Mouse (Mus musculus) spleen, adult 18-20 months (tissue): ENCODE results near the gene Ushbp1.
"Not testable (repeated sequence)": the region's sequence is repeated elsewhere in the genome, so short reads cannot be mapped to it uniquely, and the experiment has no call there.

Experiments
- DNase-seq, 2 experiments: peaks; one replicate each; pipeline ENCODE4 v3.0.0; 2022; ENCODE audit warnings: mixed read lengths in 2 of 2

The Ushbp1 gene

GRCm38 (mm10) chr8:71395629-71396028, at the start of gene Ushbp1:
TSS of gene Ushbp1 (minus strand) at chr8:71395802.
- DNase-seq: peak; percentile 3 to 7

- no peak for DNase-seq
Observed at GRCm38 (mm10) chr8:71445096-71445495, 49.5 kb upstream of the Ushbp1 start.

GRCm38 (mm10) chr8:71441404-71441803, 45.8 kb upstream of the Ushbp1 start:
- peak in 1 of 2 experiments; percentile 35 for DNase-seq

- no peak for DNase-seq
Observed at GRCm38 (mm10) chr8:71437041-71437440, 41.4 kb upstream of the Ushbp1 start.

GRCm38 (mm10) chr8:71432935-71433334, 37.3 kb upstream of the Ushbp1 start:
- not testable (repeated sequence) for DNase-seq

GRCm38 (mm10) chr8:71422121-71422520, 26.5 kb upstream of the Ushbp1 start:
- DNase-seq: no peak

GRCm38 (mm10) chr8:71411535-71412273, 16.1 kb upstream of the Ushbp1 start:
- no peak for DNase-seq

GRCm38 (mm10) chr8:71408231-71408630, 12.6 kb upstream of the Ushbp1 start:
- DNase-seq: no peak

- no peak for DNase-seq
Observed at GRCm38 (mm10) chr8:71407441-71407840, 11.8 kb upstream of the Ushbp1 start.

- DNase-seq: peak; percentile 52 to 63
Observed at GRCm38 (mm10) chr8:71406099-71407015, 10.8 kb upstream of the Ushbp1 start.

- peak; percentile 88 to 98 for DNase-seq
Observed at GRCm38 (mm10) chr8:71405401-71406098, 9.9 kb upstream of the Ushbp1 start, which contains the start of gene Ankle1. TSS of gene Ankle1 (plus strand) at chr8:71406010.

GRCm38 (mm10) chr8:71404951-71405351, 9.3 kb upstream of the Ushbp1 start:
- DNase-seq: peak in 1 of 2 experiments; percentile 4

GRCm38 (mm10) chr8:71404011-71404410, 8.4 kb upstream of the Ushbp1 start:
- DNase-seq: peak in 1 of 2 experiments; percentile 3

- peak in 1 of 2 experiments; percentile 2 for DNase-seq
Observed at GRCm38 (mm10) chr8:71403107-71403885, 7.7 kb upstream of the Ushbp1 start.

- peak in 1 of 2 experiments; percentile 2 for DNase-seq
Observed at GRCm38 (mm10) chr8:71402446-71402964, 6.9 kb upstream of the Ushbp1 start.

- DNase-seq: peak in 1 of 2 experiments; percentile 3
Observed at GRCm38 (mm10) chr8:71401454-71401853, 5.9 kb upstream of the Ushbp1 start.

- peak in 1 of 2 experiments; percentile 1 for DNase-seq
Observed at GRCm38 (mm10) chr8:71400826-71401225, 5.2 kb upstream of the Ushbp1 start.

- peak; percentile 1 to 9 for DNase-seq
Observed at GRCm38 (mm10) chr8:71397701-71398100, 2.1 kb upstream of the Ushbp1 start.

- peak; percentile 81 for DNase-seq
Observed at GRCm38 (mm10) chr8:71396639-71397305, 1.2 kb upstream of the Ushbp1 start, which contains the start of gene Babam1. TSS of gene Babam1 (plus strand) at chr8:71396861.

- peak; percentile 1 to 3 for DNase-seq
Observed at GRCm38 (mm10) chr8:71395071-71395470, 531 bp downstream of the Ushbp1 start.

GRCm38 (mm10) chr8:71394481-71394880, 1.1 kb downstream of the Ushbp1 start:
- DNase-seq: peak in 1 of 2 experiments; percentile 3
